Mouse (Mus musculus) lung, adult 2 months (tissue): ENCODE results near the gene Ier3. TPM values are rescaled to one million over a fixed set of nuclear protein-coding genes. Genes with fewer than 3 reads are reported as not detected.
A peak's percentile ranks its signal among the peaks of the same experiment; 100 is the strongest.

Source experiments
- DNase-seq: peaks from one replicate; pipeline ENCODE4 v3.0.0; 2022
- H3K4me1 ChIP-seq: fragments of 200-500 bp; 2 replicates; pipeline ENCODE4 v1.6.1; 2011; ENCODE audit warnings: low read length; ENCODE audit not compliant: control insufficient read depth, insufficient read depth
- H3K4me3 ChIP-seq: fragments of 200-500 bp; replicated peaks from 2 replicates; pipeline ENCODE3; 2011; ENCODE audit warnings: low read depth, mild to moderate bottlenecking, control low read depth, low read length; ENCODE audit errors: extremely low read depth
- CTCF ChIP-seq: fragments of 200-500 bp; IDR thresholded peaks from 2 replicates; pipeline ENCODE4 v1.5.1; 2011; ENCODE audit warnings: mild to moderate bottlenecking, low read length, control low read depth; ENCODE audit not compliant: insufficient read depth
- POLR2A ChIP-seq: fragments of 200-500 bp; IDR thresholded peaks from 2 replicates; pipeline ENCODE4 v1.6.1; 2011; ENCODE audit warnings: low read depth, mild to moderate bottlenecking, control low read depth, low read length, borderline replicate concordance; ENCODE audit errors: extremely low read depth
- WGBS: fragments of 180-500 bp; shearing (Covaris S2); methylation state at CpG from one replicate; pipeline ENCODE4 v1.1.7; 2018; 5-methylcytosine and 5-hydroxymethylcytosine counted together
- polyA plus RNA-seq: library from polyadenylated mRNA; depleted of rRNA; stranded (reverse); fragments of >200 nt; gene quantifications from 2 replicates; pipeline ENCODE4 v1.2.3, GENCODE M21; 2012

Ier3 gene
- polyA plus RNA-seq, 1 experiment = 133 TPM

DNA sequence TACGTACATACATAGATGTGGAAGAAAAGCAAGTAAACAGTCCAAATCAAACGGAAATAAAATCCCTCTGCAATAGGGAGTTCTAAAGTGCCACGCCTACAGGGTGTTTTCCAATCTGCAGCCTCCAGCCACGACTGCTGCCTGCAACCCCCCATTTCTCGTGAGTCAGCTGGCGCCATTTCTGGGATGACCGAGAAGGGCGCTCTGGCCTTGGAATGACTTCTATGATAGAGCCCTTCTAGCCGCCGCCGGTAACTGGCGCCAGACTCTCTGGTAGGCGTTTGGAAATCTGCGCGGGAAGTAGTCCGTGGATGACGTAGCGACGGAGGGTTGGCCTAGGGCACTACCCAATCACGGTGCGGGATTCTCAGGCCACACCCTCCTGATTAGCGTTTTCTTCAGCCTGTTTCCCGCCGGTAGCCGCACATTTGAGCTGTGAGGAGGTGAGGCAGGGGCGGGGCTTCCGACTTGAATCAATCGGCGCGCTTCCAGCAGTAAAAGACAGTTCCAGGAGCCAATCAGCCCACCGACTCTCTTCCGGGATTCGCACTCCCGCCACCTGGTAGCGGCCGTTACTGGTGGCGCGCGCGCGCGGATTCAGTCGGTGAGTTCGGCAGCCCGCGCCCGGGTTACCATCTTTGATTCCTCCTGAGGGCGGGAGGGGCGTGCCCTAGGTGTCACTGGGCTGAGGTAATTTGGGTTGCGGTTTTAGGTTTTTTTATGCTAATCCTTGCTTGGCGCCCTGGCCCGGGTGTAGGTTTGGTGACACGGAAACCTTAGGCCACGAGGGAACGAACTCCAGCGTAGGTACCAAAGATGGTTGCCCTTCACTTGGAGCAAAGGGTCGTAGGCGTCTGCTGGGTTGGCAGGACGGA is 19.8 kb downstream of the Ier3 start, which contains the start of gene Mdc1:
Gene Mdc1 (plus strand): TSS at position 440 of the 875 bp plus-strand sequence.
- DNase-seq = peak; percentile 98
- under 1% methylated on average over 59 of the region's 59 CpGs for WGBS
- TF ChIP-seq CTCF (no peak), POLR2A (peak; percentile 76; the same call in 1 of the 2 replicates)
- H3K4me1 ChIP-seq = peaks cover 10% of the 10 kb centered on the region; the same call in 1 of the 2 replicates
- H3K4me3 ChIP-seq = peak within 1 kb of the TSS; percentile 73

DNA sequence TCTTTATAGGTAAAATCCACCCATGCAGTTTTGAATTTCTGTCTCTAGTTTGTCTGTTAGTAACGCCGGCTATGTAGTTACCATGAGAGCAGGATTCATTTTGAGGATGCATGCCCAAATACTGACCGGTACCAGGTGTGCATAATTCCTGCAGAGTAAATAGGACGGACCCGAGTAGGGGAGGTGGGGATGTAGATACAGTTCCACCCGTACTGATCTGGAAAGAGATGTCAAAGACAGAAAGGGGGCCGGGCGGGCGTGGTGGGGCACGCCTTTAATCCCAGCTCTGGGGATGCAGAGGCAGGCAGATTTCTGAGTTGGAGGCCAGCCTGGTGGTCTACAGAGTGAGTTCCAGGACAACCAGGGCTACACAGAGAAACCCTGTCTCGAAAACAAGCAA is 20.5 kb downstream of the Ier3 start:
- 6% methylated on average over 11 of the region's 11 CpGs for WGBS
- Histone ChIP-seq H3K4me3 (peak overlapping the region; percentile 73), H3K4me1 (0 out of 2 replicates have a peak, but pooled peaks cover 6% of the 10 kb centered on the region)
- no peak for TF ChIP-seq POLR2A
- no peak for TF ChIP-seq CTCF
- DNase-seq = no peak

DNA sequence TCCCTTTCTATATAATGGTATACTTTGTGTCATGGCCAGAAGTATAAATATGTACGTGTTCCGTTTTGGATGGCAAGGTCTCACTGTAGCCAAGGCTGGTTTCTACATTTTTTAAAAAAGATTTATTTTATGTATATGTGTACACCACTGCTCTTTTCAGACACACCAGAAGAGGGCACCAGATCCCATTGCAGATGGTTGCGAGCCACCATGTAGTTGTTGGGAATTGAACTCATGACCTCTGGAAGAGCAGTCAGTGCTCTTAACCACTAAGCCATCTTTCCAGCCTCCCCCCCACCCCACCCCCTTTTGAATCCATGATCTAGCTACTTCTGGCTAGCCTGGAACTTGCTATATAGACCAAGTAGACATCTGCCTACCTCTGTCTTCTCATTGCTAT is 22.0 kb downstream of the Ier3 start:
- DNase-seq = no peak
- 90% methylated on average over 3 of the region's 3 CpGs for WGBS
- TF ChIP-seq CTCF = 0 out of 2 replicates have a peak, but pooled peaks have one; percentile 2
- no peak for TF ChIP-seq POLR2A
- 0 out of 2 replicates have a peak, but pooled peaks cover 5% of the 10 kb centered on the region for H3K4me1 ChIP-seq
- H3K4me3 ChIP-seq = no peak overlapping the region

DNA sequence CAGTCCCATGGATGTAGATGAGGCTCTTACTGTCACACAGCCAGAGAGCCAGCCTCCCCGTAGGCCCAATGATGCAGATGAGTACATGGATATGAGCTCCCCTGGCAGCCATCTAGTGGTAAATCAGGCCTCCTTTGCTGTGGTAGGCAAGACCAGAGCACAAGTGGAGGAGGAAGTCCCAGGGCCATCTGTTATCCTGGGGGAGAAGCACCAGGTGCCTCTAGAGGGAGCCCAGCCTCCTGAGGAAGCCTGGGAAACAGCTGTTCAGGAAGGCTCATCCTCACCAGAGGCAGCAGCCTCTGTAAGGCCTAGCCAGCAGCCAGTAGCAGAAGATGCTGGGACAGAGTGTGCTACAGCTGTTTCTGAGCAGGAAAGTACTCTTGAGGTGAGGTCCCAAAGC is 26.6 kb downstream of the Ier3 start:
- DNase-seq = no peak
- WGBS = 58% methylated on average over 1 of the region's 1 CpGs
- no peaks in the 10 kb centered on the region for H3K4me1 ChIP-seq
- TF ChIP-seq CTCF = 0 out of 2 replicates have a peak, but pooled peaks have one; percentile 8
- no peak for TF ChIP-seq POLR2A
- no peak overlapping the region for H3K4me3 ChIP-seq

DNA sequence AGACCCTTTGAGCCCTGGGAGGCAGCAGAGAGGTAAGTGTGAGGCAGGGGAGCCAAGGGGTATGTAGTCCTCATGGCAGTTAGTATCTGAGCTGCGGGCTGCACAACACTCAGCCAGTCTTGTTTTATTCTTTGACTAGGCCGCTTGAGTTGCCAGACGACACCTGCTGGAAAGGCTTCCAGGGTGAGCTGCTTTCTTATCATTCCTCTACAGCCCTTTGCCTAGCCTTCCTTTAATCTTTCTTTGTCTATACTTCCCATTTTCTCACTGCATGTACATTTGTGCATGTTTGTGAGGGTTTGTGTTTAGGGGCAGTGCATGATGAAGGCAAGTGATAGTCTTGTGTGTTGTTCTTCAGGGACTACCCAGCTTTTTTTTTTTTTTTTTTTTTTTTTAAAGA is 29.5 kb downstream of the Ier3 start:
- no peak for DNase-seq
- 89% methylated on average over 3 of the region's 3 CpGs for WGBS
- Histone ChIP-seq H3K4me1 (no peaks in the 10 kb centered on the region), H3K4me3 (no peak overlapping the region)
- TF ChIP-seq POLR2A (no peak), CTCF (no peak)

DNA sequence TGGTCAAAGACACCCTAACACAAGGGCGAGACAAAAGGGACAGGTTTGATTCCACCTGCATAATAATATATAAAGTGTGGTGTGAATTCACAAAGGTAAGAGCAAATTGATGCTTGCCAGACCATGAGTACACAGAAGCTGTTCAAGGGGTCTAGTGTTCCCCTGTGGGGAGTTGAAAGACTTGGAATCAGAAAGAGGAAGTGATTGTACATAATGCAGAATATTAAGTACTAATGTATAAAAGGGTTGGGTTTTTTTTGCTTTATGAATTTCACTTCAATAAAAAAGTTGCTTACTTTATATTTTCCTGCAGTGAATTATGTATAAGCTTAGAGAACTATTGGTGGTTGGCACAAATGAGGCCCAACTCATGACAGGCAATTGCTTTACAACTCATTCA is 37.9 kb downstream of the Ier3 start:
- TF ChIP-seq POLR2A (no peak), CTCF (no peak)
- H3K4me1 ChIP-seq = no peaks in the 10 kb centered on the region
- H3K4me3 ChIP-seq = no peak overlapping the region
- no peak for DNase-seq
- WGBS = 84% methylated on average over 1 of the region's 1 CpGs

DNA sequence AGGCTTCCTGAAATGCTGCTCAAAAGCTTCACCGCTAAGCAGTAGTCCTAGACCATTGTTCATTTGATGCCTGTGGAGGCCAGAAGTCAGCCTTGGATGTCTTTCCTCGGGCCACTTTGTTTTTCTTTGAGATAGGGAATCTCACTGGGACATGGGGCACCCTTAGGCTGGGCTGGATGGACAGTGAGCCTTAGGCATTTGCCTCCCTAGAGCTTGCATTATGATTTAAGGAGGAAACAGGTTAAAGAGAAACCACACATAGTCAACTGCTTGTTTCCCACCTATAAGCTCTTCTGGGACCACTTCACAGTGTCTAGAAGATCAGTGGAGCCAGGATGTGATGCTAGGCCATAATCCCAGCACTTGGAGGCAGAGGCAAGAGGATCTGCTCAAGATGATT is 38.4 kb downstream of the Ier3 start:
- H3K4me3 ChIP-seq = no peak overlapping the region
- H3K4me1 ChIP-seq = 0 out of 2 replicates have a peak, but pooled peaks cover under 1% of the 10 kb centered on the region
- no peak for TF ChIP-seq POLR2A
- no peak for TF ChIP-seq CTCF
- no peak for DNase-seq
- 59% methylated on average over 2 of the region's 2 CpGs for WGBS

DNA sequence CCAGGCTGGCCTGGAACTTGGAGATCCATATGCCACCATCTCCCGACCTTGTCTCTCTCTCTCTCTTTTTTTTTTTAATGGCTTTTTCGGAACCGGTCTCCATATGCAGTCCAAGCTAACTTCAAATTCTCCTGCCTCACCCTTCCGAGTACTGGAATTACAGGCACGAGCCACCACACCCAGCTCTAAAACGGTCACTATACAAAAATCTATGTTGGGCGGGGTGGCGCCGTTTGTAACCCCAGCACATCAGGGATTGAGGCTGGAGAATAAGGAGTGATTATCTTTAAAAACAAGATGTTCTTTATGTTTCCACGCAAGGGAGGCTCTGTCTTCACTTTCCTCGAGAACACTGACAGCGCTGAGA is 39.3 kb downstream of the Ier3 start:
- DNase-seq = no peak
- Histone ChIP-seq H3K4me3 (peak overlapping the region; percentile 39), H3K4me1 (0 out of 2 replicates have a peak, but pooled peaks cover 3% of the 10 kb centered on the region)
- TF ChIP-seq CTCF (no peak), POLR2A (no peak)
- WGBS = 4% methylated on average over 12 of the region's 12 CpGs

DNA sequence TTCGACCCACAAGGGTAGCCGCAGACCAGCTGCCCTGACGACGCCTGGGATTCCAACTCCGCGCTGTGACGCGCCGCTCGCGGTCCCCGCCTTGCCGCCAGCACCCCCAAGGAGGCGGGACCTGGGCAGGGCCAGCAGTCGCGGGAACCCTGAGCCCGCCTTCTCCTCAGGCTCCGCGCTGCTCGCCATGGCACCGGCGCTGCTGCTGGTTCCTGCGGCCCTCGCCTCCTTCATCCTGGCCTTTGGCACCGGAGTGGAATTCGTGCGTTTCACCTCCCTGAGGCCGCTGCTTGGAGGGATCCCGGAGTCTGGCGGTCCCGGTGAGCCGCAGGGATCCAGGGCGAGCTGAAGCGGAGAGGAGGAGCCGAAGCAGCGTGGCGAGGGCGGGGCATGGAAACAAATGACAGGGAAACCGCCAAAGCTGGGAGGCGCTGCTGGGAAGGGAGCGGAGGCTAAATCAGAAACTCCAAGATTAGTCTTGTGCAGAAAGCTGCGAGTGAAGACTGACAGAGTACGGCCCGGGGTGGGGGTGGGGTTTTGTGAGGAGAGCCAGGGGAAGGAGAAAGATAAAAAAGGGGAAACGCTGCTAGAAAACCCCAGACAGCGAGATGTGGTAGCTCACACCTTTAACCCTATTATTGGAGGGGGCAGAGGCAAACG is 39.8 kb downstream of the Ier3 start, which contains the start of gene Nrm:
Gene Nrm (plus strand): TSS at position 121 of the 660 bp plus-strand sequence.
- TF ChIP-seq CTCF (peak; percentile 15; the same call in 1 of the 2 replicates), POLR2A (peak; percentile 53; the same call in 1 of the 2 replicates)
- Histone ChIP-seq H3K4me3 (peak within 1 kb of the TSS; percentile 82), H3K4me1 (0 out of 2 replicates have a peak, but pooled peaks cover 3% of the 10 kb centered on the region)
- peak; percentile 96 for DNase-seq
- 2% methylated on average over 47 of the region's 47 CpGs for WGBS
